Mouse (Mus musculus) yolk sac, embryonic 10.5 days (tissue): ENCODE results near the gene Ntsr1.
A peak's percentile ranks its signal among the peaks of the same experiment; 100 is the strongest.

ENCODE experiments used
- DNase-seq: peaks from one replicate; pipeline ENCODE4 v3.0.0-alpha.2; 2017; ENCODE audit warnings: low spot score

The Ntsr1 gene

GRCm38 (mm10) chr2:180499741-180500140, at the start of gene Ntsr1:
Gene Ntsr1, plus strand, starts transcription at chr2:180499976.
- no peak for DNase-seq

- no peak for DNase-seq
These were observed 49.2 kb upstream of the Ntsr1 start for GRCm38 (mm10) chr2:180450529-180450928.

DNA sequence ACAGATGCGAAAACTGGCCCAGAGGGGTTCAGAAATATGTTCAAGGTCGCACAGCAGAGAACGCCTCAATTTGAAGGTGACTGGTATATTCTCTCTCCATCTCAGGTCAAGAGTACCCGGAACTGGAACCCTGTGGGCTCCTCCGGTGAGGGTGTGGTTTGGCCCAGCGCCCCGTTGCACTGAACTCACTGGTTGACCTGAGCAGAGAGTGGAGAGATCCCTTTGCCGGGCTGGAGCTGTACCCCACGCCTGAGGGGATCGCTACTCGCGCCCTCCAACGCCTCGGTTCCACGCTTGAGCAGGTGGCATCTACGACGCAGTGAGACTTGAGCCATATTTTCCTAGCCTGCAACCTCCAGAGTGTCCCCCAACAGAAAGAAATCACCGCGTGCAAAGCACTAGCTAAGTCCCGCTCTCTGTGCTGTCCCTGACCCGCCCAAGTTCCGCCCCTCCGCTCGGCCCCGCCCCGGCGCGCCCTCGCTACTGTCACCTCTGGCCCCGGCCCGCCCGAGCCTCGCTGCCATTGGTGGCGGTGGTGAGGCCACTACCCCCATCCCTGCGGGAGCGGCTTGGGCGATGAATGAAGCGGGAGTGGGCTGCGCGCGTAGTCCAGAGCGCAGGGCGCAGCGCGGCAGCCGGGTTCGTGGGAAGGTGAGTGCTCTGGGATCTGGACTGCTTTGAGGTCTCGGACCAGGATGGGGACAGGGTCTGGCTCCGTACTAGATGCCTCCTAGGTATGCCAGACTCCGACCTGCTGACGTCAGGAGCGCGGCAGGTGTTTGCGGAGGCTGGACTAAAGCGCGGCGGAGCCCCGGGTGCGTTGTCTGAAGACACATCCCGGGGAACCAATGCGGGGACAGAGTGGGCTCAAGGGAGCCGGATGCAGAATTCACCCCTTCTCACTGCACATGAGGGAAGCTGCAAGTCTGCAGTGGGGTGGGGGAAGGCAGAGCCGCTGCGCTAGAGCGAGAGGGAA, 43.8 kb upstream of the Ntsr1 start, which contains the start of gene Slco4a1:
Slco4a1 (plus strand) TSS at position 523 of the 976 bp plus-strand sequence.
- DNase-seq: peak; percentile 89

- no peak for DNase-seq
These were observed 43.1 kb upstream of the Ntsr1 start for GRCm38 (mm10) chr2:180456705-180457104.

GRCm38 (mm10) chr2:180457680-180458079, 42.1 kb upstream of the Ntsr1 start:
- DNase-seq: no peak

DNA sequence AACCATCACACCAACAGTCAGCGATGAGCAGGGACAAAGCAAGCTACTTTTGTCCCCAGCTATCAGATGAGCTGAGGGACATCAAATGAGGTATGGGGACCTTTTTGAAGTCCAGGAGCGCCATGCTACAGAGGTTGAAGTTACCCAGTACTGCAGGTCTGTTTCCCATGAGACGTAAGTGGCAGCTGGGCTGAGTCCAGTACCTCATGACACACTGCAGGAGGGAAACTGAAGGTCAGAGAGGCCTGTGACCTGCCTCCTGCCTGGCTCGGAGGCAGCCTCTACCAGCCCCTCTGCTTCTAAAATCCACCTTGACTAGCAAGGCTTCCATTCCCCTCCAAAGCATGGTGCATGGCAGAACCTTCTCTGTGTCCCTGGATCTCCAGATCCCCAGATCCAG, 40.3 kb upstream of the Ntsr1 start:
- no peak for DNase-seq

- no peak for DNase-seq
These were observed 39.0 kb upstream of the Ntsr1 start for GRCm38 (mm10) chr2:180460801-180461200.

GRCm38 (mm10) chr2:180462593-180462992, 37.2 kb upstream of the Ntsr1 start:
- no peak for DNase-seq

GRCm38 (mm10) chr2:180466505-180466904, 33.3 kb upstream of the Ntsr1 start:
- DNase-seq: no peak

DNA sequence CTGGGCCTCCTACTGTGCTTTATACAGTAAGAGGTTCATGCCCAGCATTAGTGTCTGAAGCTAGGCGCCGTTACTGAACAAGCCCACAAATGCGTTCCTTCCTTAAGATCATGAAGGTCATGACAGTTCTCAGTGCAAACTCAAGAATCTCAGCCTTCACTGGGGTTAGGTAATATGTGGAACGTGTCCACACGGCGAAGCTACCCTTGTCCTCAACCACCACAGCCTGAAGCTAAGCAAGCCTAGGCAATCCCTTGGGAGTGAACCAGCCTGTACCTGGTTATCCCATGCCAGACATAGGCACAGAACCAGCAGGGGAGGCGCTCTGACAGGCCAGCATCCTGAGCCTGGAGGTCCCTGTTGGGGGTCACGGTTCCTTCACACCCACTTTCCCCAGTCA, 30.9 kb upstream of the Ntsr1 start:
- no peak for DNase-seq

GRCm38 (mm10) chr2:180469768-180470167, 30.0 kb upstream of the Ntsr1 start:
- DNase-seq: no peak

DNA sequence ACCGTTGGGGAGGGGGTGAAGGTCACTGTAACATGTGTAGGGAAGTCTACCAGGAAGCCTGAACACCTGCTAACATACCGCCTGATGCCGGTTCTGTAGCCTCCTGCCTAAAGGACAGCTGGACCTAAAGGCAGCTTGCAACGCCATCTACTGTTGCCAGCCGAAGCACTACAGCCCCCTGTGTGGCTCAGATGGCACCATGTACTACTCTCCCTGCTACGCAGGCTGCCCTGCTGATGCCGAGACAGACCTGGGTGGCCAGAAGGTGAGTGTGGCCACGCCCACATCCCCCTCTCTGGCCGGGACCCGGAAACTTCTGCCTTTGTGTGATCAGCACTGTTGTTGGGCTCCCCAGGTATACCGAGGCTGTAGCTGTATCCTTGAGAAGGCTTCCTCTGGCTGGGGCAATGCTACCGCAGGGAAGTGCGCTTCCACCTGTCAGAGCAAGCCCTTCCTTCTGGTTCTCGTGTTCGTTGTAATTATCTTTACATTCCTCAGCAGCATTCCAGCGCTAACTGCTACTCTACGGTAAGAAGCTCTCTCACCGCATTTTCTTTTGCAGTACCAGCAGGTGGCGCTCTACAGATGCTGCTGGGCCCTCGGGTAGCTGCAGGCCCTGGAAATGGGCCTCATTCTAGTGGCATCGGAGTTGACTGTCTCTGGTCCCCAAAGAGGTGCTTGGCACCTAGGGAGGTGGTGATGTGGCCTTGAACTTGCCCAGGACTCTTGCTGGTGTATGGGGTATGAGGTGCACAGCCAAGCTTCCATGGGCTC, 27.3 kb upstream of the Ntsr1 start:
- no peak for DNase-seq

DNA sequence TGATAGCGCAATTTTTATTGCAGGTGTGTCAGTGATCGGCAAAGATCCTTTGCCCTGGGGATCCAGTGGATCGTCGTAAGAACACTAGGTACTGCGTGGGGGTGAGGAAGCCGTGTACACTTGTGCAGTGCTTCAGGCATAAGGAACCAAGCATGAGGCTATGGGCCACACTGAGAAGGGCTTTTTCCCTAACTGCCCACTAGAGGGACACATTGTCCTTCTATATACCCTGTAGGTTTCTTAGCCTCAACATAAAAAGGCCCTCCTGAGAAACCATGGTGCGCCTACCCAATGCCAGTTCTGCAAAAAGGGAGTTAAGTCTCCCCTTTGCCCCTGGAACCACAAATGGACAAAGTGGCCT, 26.7 kb upstream of the Ntsr1 start:
- peak; percentile 29 for DNase-seq

- DNase-seq: no peak
These were observed 24.9 kb upstream of the Ntsr1 start for GRCm38 (mm10) chr2:180474864-180475263.

GRCm38 (mm10) chr2:180482274-180482673, 17.5 kb upstream of the Ntsr1 start:
- no peak for DNase-seq

DNA sequence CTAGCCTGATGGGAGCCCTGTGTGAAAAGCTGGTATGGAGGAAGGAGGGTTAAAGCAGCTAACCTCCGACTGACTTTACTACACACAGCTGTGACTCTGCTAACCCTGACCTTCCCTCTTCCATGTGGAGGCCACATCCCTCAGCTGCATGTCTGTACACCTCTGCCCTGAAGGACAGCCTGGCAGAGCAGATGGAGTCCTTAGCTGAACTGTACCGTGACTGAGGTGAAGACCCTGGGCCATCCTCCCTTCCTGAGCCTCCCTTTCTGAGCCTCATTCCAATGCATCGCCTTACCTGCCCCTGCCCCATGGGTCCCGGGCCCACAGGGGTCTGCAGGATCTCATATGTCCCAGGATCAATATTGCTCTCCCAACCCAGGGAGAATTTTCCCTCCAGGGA, 14.9 kb upstream of the Ntsr1 start:
- no peak for DNase-seq

DNA sequence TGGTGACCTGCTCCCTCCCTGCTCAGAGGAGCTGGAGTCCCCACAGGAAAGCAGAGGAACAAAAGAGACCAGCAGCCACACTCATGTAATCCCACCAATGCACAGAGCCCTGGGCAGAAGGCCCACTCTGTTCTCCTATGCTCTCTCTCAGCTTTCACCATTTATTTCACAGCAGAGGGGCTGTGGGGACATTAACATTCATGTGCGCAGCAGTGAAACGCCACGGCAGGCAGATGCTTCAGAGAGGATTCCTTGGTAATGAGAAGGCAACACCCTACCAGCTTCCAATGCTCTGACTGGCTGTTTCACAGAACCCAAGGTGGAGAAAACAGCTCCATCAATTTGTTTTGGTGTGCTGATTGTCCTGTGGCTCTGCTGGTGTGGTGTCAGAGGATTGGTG, 14.5 kb upstream of the Ntsr1 start:
- DNase-seq: no peak

DNA sequence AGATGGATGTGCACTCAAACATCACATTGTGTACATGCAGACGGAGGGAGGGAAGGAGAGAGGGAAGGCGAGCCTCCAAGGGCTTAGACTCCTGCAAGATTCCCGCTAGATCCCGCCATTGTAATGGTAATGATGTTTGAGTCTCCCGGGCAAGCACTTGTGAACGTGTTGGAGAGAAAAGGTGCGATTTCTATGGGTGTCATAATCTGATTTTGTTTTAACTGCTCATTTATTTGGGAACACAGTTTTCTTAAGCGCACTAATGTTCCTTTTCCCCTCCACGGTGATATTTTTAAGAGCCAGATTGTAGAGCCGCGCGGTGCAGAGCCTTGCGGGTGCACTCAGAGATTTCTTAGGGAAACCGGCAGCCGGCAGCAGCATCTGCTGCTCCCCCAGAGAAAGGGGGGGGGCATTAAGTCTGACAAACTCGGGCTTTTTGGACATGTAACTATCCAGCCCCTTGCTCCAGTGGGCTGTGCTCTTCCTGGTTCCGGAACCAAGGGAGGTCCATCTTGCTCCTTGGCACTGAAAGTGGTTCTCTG, 11.5 kb upstream of the Ntsr1 start:
- no peak for DNase-seq

DNA sequence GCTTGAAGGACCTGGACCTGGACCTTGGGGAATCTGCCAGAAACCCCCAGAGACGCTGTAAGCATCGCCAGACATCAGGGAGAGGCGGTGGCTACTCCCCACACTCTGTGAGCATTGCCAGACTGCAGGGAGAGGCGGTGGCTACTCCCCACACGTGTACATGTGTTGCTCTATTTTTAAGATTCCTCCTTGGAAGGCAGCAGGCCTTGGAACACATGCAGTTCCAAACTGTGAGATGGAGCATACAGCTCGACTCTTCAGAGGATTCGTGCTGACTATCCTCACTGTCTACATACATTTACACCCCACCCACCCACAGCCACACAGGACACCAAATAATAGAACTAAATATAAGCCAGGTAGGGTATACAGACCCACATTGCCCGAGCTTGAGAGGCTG, 3.9 kb upstream of the Ntsr1 start:
- no peak for DNase-seq

DNA sequence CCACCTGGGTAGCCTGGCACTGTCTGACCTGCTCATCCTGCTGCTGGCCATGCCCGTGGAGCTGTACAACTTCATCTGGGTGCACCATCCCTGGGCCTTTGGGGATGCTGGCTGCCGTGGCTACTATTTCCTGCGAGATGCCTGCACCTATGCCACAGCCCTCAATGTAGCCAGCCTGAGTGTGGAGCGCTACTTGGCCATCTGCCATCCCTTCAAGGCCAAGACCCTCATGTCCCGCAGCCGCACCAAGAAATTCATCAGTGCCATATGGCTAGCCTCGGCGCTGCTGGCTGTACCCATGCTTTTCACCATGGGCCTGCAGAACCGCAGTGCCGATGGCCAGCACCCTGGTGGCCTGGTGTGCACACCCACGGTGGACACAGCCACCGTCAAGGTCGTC, 950 bp downstream of the Ntsr1 start:
- no peak for DNase-seq

GRCm38 (mm10) chr2:180501217-180501967, 1.6 kb downstream of the Ntsr1 start:
- DNase-seq: no peak

DNA sequence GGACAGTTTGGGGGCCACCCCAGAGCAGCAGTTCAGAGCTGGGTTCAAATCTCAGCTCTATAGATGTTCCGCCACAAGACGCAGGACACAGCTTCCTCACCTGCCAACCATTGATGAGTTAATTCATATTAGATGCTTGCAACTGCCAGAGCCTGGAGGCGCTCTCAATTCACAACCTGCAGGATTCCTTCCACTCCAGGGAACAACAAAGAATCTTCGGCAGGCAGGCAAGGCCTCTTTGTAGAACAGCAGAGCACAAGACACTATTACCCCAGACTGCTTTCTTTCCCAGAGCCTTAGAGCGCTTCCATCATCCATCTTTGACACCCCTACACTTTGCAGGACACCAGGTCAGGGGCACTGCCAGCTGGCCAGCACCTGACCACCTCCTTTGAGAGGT, 6.5 kb downstream of the Ntsr1 start:
- DNase-seq: no peak
